Mouse (Mus musculus) cortical plate, adult 2 months (tissue): ENCODE data around the gene Dscaml1.

ENCODE experiments used
- CTCF ChIP-seq: fragments of 200-500 bp; IDR thresholded peaks from 2 replicates; pipeline ENCODE4 v1.5.1; 2011; ENCODE audit warnings: mild to moderate bottlenecking, control low read depth, low read length; ENCODE audit not compliant: insufficient read depth; ENCODE audit errors: extremely low read depth
- POLR2A ChIP-seq: fragments of 200-500 bp; IDR thresholded peaks from 2 replicates; pipeline ENCODE4 v1.6.1; 2011; ENCODE audit warnings: mild to moderate bottlenecking, low read length, control low read depth; ENCODE audit not compliant: insufficient read depth; ENCODE audit errors: extremely low read depth

- no peak for TF ChIP-seq POLR2A
- TF ChIP-seq CTCF = no peak
Observed at GRCm38 (mm10) chr9:45587704-45588103, 161.3 kb downstream of the Dscaml1 start.
